Mouse (Mus musculus) fibroblast of lung, adult 2 months (primary cell): Measurements from ENCODE around the gene Hoxa3.
A peak's percentile ranks its signal among the peaks of the same experiment; 100 is the strongest.

Experiments used
- DNase-seq: peaks from one replicate; pipeline ENCODE4 v3.0.0-alpha.2; 2011; ENCODE audit warnings: low read depth

The Hoxa3 gene

GRCm38 (mm10) chr6:52213119-52213986, at the start of gene Hoxa3, which contains the start of gene Gm28308:
TSS of gene Hoxa3 (minus strand) at chr6:52213336.
TSS of gene Gm28308 (minus strand) at chr6:52213339.
- no peak for DNase-seq

- no peak for DNase-seq
Observed at GRCm38 (mm10) chr6:52262463-52263320, 49.6 kb upstream of the Hoxa3 start.

GRCm38 (mm10) chr6:52261751-52262462, 48.8 kb upstream of the Hoxa3 start:
- DNase-seq: no peak

DNA sequence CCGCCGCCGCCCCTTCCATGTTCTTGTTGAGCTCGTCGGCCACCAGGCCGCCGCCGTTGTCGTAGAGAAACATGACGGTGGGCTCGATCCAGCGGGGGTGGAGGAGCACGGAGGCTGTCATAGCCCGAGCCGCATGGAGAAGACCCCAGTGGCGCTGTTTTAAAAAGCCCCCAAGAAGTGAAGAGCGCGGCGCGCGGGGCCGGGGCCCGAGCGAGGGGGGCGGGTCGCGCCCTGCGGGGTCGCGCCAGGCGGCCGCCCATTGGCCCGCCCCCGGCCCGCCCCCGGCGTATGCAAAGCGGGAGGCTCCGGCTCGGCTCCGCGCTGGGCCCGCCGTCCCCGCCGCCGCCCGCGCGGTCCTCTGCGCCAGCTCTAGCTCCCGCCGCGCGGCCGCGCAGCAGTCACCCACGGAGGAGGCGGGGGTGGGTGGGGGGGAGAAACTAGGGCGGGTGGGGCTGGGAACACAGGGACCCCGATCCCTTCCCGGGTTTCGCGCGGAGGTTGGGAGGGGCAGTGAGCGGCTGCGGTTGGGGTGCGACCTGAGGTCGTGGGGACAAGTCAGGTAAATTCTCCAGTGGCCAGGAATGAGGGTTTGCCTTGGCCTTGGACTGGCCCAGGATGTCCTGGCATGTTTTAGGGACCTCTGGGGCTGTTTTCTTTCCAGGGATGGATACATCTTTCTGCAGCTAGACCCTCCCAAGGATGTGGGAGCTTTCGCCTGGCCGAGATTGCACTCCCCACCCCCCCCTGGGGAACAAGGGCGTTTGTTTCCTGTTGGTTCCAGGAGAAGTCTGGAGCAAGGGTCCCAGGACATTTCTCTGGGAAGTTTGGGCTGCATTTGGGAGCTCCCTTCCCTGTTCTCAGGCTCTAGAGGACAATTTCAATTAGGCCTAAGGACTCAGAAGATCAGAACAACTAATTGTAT, 47.8 kb upstream of the Hoxa3 start, which contains the start of gene Hoxa13:
TSS of gene Hoxa13 (minus strand) at position 227 of the 922 bp plus-strand sequence.
- DNase-seq: no peak

GRCm38 (mm10) chr6:52259811-52260261, 46.7 kb upstream of the Hoxa3 start:
- DNase-seq: no peak

DNA sequence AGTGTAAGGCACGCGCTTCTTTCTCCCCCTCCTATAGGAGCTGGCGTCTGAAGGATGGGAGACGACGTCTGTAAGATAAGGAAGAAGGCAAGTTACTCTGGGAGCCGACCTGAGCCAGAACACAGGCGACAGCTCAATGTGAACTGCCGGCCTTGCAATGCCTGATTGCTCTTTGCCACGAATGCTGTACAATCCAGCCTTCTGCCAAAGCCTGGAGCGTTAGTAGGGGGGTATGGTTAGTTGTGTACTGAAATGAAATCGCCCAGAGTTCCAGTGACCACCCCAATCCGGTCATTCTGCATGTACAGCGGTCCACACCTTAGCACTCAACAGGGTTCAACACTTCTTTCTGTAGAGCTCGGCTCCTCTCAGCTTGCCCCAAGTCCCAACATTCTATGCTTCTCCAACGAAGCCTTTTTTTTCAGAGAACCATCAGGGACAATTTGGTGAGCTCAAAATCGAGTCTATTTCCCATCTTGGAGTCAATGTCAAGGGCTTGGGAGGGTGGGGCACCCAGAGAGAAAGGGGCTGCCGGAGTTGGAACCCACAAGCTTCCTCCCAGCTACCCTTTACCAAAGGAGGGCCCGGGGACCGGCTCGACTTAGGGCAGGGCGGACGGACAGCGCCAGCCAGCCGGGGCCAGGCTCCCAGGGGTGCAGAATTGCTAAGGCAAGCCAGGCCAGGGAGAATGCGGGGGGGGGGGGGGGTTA, 46.1 kb upstream of the Hoxa3 start:
- DNase-seq: no peak

DNA sequence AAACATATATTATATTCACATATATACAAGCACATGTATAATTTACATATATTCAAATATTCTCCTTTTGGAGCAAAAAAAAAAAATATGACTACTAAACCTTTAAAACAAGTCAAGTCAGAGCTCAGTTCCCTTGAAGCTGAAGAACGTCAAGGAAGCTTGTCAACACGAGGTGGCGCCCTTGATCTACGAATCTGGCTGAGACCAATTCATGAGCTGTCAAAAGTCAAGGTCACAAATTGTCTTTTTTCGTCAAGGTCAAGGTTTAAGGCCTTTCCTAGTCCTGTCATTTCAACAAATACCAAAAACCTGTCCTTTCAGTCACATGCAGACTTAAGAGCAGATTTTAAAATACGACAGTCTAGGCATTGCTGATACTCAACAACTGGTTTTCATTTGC, 43.8 kb upstream of the Hoxa3 start:
- DNase-seq: peak; percentile 53

GRCm38 (mm10) chr6:52253511-52254500, 40.7 kb upstream of the Hoxa3 start:
- DNase-seq: no peak

GRCm38 (mm10) chr6:52252775-52253376, 39.7 kb upstream of the Hoxa3 start:
- no peak for DNase-seq

- no peak for DNase-seq
Observed at GRCm38 (mm10) chr6:52252016-52252774, 39.1 kb upstream of the Hoxa3 start.

- no peak for DNase-seq
Observed at GRCm38 (mm10) chr6:52251177-52251879, 38.2 kb upstream of the Hoxa3 start.

DNA sequence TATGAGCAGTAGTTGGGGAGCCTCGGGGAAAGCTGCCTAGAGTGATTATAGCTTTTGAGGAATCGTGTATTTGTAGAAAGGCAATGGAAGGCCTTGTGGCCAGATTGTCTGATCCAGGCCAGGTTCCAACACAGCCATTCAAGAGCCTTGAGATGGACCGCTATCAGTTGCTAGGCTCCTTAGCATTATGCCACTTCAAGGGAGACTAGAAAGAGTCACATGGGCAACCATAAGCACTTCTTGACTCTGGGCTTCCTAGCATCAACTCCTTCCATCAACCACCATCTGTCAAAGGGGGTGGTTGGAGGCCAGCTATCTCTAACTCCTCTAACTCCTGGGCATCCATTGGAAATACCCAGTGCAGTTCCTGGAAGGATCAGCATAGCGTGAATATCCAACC, 36.7 kb upstream of the Hoxa3 start:
- DNase-seq: no peak

- DNase-seq: no peak
Observed at GRCm38 (mm10) chr6:52249415-52249738, 36.2 kb upstream of the Hoxa3 start.

- no peak for DNase-seq
Observed at GRCm38 (mm10) chr6:52248638-52249414, 35.7 kb upstream of the Hoxa3 start.

- no peak for DNase-seq
Observed at GRCm38 (mm10) chr6:52247766-52248637, 34.9 kb upstream of the Hoxa3 start.

DNA sequence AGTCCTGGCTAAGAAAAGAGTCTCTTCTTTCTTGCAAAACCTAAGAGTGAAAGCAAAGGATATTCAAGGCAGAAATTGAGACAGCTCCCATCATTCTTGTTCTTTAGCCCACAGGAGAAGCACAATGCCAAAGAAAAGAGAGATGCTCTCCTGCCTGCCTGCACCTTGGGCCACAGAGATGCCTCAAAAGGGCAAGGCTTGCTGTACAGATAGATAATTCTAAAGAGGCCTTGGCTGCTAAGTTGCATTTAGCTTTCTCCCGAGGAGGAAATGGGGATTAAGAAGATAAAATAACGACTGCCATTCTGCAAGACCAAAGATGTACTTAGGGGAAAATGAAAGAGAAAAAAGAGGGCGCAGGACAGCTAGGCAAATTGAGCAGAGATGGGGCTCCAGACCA, 33.8 kb upstream of the Hoxa3 start:
- DNase-seq: no peak
